Mouse (Mus musculus) megakaryocyte-erythroid progenitor cell, adult 5-6 weeks (primary cell): ENCODE data around the gene Atp6ap2. TPM values are rescaled to one million over a fixed set of nuclear protein-coding genes. Genes with fewer than 3 reads are reported as not detected.
"Not testable (repeated sequence)": the region's sequence is repeated elsewhere in the genome, so short reads cannot be mapped to it uniquely, and the experiment has no call there.

Experiments used
- ATAC-seq: replicated peaks from 2 replicates; pipeline ENCODE4 v1.8.0; 2016; ENCODE audit warnings: mild to moderate bottlenecking, inconsistent platforms; ENCODE audit not compliant: severe bottlenecking, poor library complexity, low FRiP score, low TSS enrichment
- total RNA-seq, 2 experiments: library from RNA; stranded (forward) in 1 of 2; stranded (reverse) in 1 of 2; fragments of 200-1000, 215-1000 nt in 1 of 2; fragments of >200 nt in 1 of 2; fragmentation: Nextera tagmentation in 1 of 2; gene quantifications; 2 replicates each; pipeline ENCODE4 v1.2.3; 2014 to 2017

Atp6ap2 gene
- total RNA-seq (2014; fragmentation: Nextera tagmentation) (25.3 and 29.4 TPM in 2 replicates), total RNA-seq (2017) (49.0 and 50.7 TPM in 2 replicates)

GRCm38 (mm10) chrX:12587192-12587957, at the start of gene Atp6ap2:
Gene Atp6ap2, plus strand, starts transcription at chrX:12587801.
- ATAC-seq: peak; percentile 100

DNA sequence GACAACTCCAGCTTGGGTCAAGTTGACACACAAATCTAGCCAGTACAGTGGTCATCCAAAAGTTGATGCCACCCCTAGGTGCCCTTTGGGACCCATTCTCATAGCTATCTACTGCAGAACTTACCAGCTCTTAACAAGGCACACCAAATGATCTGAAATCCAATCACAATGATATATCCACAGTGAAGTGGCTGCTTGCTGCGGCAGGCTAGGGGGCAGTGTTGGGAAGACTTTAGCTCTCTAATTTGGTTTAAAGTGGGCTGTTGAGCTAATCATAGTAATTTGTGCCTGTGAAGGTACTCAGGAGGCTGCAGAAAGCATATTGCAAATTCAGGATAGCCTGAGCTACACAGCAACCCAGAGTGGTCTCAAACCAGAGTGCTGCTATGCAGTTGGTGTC, 43.2 kb upstream of the Atp6ap2 start:
- no peak for ATAC-seq

DNA sequence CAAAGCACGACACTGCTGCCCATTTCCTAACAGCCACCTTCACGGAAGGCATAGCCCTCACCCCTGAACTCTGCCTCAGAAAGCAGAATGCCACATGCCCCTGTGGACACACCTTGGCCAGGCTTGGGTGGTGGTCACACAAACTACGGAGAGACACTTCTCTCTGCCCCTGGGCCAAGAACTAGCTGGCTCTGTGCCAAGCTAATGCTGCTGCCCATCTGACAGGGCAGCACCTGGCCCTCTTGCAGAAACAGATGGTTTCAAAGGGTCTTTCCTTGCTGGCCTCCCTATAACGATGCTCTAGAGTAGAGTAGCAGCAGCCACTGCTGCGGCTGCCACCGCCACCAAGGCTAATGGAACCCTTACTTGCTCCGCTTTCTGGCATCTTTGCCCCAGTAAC, 30.5 kb upstream of the Atp6ap2 start:
- ATAC-seq: no peak

DNA sequence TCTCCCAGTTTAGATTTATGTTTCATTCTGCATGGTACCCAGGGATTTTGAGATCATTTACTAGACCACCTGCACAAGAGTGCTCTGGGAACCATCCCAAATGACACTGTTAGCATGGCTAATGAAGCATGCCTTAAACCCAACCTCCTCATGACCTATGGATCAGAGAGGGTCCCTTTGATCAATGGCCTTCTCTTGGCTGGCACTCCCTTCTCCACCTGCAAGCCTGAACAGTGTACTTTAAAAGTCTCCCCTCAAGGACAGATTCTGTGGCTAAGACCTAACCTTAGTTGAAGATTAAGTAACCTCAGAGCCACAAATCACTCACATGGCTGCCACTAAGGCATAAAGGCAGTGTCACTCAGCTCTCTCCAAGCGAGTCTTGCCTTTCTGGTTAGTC, 16.2 kb upstream of the Atp6ap2 start:
- ATAC-seq: no peak

DNA sequence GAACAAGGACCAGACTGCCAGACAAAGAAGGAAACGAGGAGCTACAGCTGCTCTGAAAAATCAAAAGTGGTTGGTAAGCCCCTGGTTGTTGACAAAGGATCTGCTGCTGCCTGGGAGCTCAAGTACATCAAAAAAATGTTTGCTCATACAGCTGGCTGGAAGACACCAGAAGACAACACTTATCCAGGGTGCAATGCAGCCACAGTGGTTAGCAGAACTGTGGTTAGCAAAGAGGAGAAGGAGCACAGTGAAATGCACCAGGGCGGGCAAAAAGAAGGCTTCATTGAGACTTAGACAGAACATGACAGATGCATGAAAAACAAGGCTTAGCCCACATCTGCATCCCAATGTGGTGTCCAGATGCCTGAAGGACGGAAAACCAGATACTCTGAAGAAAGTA, 9.7 kb upstream of the Atp6ap2 start:
- ATAC-seq: 0 out of 2 replicates have a peak, but pooled peaks have one; percentile 44

- no peak for ATAC-seq
Observed at GRCm38 (mm10) chrX:12578339-12578868, 9.2 kb upstream of the Atp6ap2 start.

- no peak for ATAC-seq
Observed at GRCm38 (mm10) chrX:12583261-12583660, 4.3 kb upstream of the Atp6ap2 start.

DNA sequence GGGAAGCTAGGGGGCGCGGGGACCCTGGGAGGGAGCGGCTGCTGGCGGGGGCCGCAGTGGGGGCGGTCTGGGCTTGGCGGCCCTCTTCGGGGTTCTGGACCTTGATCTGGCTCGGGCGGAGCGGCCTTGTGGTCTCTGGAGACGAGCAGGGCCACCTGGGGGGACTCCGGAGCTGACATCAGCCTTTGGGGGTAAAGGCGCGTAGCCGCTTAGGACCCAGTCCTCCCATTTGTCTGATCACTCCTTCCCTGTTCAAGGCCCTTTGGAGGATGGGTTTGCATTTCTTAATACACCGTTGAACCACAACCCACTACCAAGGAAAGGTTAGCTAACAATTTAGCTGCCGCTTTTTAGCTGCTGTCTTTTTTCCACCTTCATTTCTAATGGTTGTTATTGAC, 356 bp downstream of the Atp6ap2 start:
- no peak for ATAC-seq

DNA sequence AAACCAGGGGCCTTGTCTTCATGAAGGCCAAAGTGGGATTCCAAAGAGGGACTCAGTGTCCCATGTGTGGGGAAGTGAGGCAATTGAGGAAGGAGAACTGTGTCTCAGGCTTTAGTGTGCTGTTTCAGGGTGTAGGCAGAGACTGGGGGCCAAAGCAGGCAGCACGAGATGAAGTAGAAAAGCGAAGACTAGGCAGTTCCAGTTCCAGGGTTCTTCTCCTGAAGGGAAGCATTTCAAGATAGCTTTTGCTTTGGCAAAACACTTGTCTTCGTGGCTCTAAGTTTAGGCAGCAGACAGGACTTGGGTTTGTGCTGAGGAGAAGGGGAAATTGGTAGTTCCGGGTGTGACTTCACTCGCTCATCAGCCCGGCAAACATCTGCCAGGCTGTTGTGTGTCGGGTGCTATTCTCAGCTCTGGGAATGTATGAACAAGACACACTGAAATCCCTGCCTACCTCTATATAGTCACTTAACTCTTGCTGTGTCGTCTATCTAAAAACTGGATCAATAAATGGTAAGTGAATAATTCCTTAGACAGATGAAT, 3.9 kb downstream of the Atp6ap2 start:
- ATAC-seq: no peak

- ATAC-seq: no peak
Observed at GRCm38 (mm10) chrX:12592011-12592410, 4.4 kb downstream of the Atp6ap2 start.

DNA sequence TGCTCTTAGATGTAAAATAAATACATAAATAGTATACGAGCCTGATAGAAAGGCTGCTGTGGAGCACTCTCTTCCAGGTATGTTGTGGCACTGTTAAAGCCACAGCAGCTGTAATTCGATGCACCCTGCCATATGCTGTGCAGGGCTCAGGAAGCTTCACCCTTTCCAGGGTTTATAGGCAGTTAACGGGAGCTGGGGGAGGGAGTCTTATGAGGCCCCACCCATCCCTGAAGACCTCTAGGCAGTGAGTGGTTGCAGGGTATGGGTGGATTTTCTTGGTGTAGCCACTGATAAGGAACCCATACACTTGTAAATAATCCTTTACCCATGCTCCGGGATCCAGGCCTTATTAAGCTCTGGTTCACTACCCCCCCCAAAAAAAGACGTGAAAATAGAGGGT, 6.2 kb downstream of the Atp6ap2 start:
- peak; percentile 67 for ATAC-seq

GRCm38 (mm10) chrX:12610541-12610940, 22.9 kb downstream of the Atp6ap2 start:
- ATAC-seq: not testable (repeated sequence)

- ATAC-seq: peak; percentile 65; the same call in 1 of the 2 replicates
Observed at GRCm38 (mm10) chrX:12611211-12611610, 23.6 kb downstream of the Atp6ap2 start.

DNA sequence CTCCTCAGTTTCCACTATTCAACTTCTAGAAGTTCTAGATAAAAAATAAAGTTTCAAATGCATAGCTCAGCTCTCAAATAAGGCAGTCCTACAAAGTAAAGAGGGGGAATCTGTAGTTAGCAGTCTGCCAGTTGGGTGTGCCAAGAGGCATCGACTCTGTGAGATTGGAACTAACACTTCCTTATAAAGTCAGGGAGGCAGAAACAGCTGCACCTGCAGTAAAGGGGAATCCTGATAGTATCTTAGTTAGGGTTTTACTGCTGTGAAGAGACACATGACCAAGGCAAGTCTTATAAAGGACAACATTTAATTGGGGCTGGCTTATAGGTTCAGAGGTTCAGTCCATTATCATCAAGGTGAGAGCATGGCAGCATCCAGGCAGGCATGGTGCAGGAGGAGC, 24.8 kb downstream of the Atp6ap2 start:
- not testable (repeated sequence) for ATAC-seq

GRCm38 (mm10) chrX:12625131-12625530, 37.5 kb downstream of the Atp6ap2 start:
- ATAC-seq: no peak

DNA sequence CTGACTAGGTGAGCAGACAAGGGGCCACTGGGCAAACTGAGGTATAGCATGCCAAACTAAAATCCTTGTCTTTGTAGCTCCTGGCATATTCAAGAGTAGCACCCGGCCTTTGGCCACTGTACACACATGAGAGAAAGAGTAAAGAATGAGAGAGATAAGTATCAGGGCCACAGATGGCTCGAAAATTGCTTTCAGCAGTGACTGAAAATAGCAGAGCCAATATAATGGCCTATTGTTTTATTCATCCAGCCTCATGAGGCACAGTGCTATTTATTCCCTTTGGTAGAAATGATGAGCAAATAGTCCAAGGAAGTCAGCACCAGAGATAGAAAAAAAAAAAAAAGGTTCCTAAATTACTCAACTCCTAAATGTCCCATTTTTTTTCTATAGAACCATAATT, 57.4 kb downstream of the Atp6ap2 start:
- ATAC-seq: no peak

DNA sequence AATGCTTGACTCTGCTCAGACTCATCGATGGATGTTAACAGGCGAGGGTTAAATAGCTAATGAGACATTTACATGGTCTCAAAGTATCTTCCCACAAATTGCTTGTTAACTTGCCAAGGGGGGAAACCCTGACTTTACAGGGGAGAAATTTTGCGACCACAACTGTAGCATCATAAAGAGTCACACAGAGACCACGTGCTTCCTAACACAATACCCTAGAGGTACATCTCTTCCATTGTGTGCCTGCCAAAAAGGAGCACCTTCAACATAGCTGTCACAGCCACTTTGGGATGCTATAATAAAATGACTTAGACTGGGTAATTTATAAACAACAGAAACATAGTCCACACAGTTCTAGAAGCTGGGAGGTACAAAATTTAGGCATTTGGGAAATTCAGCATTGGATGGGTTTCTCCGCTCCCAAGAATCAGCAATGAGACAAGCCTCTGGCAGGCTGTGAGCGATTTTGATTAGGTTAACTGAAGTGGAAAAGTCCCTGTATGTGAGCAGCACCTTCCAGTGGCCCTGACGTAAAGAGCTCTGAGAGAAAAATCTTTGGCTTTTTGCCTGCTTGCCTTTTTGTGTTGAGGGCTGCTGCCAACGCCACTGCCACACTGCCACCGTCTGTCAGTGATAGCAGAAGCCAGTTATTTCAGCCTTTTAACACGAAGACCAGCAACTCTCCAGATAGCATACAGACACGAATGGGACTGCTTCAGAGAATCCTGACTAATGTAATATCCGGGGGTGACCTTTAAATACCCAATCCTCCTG, 58.1 kb downstream of the Atp6ap2 start:
- peak; percentile 44 for ATAC-seq

GRCm38 (mm10) chrX:12651906-12652305, 64.3 kb downstream of the Atp6ap2 start:
- no peak for ATAC-seq

GRCm38 (mm10) chrX:12653879-12654278, 66.3 kb downstream of the Atp6ap2 start:
- no peak for ATAC-seq
